Mouse (Mus musculus) megakaryocyte, embryonic 14.5 days (primary cell): ENCODE measurements around the gene Plcg1.

ENCODE experiments used
- FLI1 ChIP-seq: IDR thresholded peaks from 2 replicates; pipeline ENCODE4 v1.6.1; 2012; ENCODE audit warnings: low read length, inconsistent platforms, mixed read lengths
- GATA1 ChIP-seq: IDR thresholded peaks from 3 replicates; pipeline ENCODE4 v1.6.1; 2012; ENCODE audit warnings: mixed read lengths, low read length, inconsistent platforms, borderline replicate concordance

DNA sequence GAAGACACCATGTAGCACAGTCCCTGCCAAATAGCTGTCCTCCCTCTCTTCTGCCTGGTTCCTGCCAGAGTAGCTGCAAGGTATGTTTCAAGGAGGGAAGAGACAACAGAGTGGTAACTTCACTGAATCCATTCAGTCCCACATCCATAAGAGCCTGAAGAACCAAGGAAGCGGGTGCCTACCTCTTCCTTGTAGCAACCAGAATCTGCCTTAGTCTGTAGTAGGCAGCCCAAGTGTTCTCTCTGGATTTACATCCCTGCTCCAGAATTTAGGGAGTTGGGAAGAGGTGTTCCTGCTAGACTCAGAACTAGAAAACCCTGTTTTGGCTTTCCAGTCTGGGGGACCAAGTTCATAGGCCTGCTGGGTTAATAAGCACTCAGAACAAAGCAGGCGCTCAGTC, 36.1 kb downstream of the Plcg1 start:
- TF ChIP-seq GATA1 (no peak), FLI1 (no peak)
